Mouse (Mus musculus) natural killer cell, adult 2 months (primary cell): Measurements from ENCODE around the gene Cdc42ep1.
"Not testable (repeated sequence)": the region's sequence is repeated elsewhere in the genome, so short reads cannot be mapped to it uniquely, and the experiment has no call there.

Source experiments
- DNase-seq, 2 experiments: peaks; one replicate each; pipeline ENCODE4 v3.0.0; 2022; ENCODE audit warnings: low spot score in 2 of 2

Gene Cdc42ep1

GRCm38 (mm10) chr15:78829636-78830035 is 12.8 kb upstream of the Cdc42ep1 start:
- DNase-seq: no peak

DNA sequence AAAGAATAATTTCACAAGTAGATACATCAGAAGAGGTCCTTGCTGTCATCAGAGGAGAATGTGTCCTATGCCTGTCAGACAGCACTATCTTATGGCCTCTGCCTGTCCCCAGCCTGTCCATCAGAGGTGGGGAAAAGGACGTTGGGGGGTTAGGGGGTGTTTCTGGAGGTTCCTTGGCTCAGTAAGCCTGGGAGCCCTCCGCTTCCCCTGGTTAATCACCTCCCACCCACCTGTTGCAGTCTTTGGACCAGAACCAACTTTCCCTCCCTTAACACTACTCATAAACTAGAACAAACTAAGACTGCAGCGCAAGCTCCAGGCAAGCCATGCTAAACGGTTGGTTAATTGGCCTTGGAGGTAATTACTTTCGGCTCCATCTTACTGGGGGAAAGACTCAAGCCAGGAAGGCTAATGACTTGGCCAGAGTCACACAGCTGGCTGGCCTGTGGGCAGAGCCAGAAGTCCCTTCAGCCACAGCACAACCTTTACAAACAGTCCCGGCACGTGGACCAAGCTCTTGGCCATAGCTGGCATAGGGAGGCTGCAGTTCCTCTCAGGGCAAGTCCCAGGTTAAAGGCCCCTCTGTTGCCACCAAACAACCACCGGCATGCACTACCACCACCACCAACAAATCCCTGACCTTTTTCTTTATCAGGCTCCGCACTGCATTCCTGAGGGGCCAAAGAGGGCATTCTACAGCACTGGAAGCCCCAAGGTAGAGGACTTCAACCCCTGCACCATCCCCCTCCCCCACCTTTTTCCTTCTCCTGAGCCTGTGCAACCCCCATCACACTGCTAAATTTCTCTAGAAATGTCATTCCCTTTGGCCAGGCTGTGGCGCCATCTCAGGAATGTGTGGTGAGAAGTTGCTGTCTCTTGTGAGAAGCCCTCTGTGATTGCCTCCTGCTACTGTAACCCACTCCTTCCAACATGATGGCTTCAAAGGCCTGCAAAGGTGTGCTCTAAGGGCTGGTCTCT is 11.4 kb upstream of the Cdc42ep1 start:
- no peak for DNase-seq

DNA sequence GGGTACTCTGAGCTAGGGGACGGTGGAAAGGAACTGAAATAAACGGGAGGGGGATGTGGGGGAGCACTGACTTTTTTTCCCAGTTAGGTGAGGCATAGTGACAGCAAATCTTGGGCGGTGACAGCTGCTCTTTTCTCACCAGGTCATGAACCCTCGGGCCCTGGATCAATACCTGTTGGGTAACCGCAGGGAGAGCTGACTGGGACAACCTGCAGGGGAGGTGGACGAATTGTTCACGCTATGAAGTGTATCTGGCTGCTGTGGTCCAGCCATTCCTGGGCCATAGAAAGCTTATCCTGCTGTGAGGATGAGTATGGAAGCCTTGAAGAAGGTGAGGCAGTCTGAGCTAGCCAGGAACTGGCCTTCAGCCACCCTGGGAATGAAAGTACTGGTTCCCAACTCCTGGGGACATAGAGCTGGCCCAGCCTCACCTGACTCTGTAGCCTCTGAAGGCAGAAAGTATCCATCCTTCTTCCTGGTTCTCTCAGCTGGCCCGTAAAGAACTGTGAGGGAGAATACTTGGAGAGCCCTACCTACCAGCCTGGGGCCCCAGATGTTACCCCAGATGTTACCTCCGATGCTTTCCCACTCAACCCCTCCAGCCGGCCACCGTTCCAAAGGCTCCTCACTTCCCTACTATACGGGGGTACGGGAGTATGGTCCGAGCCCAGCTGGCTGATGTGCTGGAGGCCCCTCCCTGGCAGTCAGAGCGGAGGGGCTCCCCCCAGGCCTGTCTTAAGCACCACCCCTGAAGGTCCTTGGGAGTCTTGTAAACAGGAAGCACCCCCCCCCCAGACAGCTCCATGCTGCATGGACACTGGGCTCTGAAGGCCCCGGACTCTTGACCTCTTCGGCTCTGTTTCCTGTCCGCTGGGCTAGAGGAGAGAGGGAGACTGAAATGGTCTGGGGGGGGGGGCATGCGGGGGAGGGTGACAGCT is 10.4 kb upstream of the Cdc42ep1 start:
- DNase-seq: no peak

- DNase-seq: no peak
These were observed 9.7 kb upstream of the Cdc42ep1 start for GRCm38 (mm10) chr15:78832701-78833123.

DNA sequence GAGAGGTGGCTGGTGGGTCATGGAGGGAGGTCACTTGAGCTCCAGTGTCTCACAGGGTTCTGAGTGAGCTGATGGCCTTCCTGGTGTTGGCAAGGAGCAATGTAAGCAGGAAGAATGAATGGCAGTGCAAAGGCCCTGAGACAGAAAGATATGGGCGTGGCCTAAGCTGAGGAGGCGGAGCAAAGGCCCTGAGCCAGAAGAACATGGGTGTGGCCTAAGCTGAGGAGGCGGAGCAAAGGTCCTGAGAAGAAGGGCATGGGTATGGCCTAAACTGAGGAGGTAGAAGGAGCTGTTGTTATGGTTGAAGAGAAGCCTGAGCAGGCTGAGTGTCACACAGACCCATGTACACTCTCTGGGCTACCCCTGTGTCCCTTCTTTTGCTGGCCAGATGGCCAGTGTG is 8.8 kb upstream of the Cdc42ep1 start:
- no peak for DNase-seq

DNA sequence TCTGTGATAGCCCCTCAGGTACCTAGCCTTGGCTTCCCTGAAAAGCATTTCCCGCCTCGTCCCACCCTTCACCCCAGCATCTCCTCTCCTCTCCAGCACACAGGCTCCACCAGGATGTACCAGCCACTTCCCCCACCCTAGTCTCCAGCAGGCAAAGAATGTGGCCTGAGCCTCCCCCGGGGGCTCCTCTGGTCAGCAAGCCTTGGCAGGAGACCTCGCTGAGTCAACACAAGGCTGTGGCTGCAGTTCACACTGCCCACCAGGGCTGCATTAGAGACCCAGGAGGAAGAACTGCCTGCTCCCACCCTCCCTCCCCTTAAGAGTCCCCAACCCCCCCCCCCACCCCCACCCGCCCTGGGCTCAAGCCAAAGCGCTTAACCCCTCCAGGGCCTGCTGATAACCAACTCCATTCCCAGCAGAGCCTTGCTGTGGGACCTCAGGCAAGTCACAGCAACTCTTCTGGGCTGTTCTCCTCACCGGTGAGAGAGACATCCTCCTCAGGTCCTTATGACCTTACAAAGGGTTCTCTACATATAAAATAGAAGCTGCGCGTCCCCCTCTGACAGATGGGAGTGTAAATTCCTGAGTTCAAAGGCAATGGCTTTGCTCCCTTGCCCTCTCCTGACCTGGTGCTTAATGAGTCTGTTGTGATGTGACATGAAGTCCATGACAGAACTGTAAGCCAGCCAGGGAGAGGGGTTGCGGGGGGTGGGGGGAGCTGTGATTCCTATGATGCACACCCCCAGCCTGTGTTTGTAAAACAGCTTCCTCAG is 8.0 kb upstream of the Cdc42ep1 start:
- DNase-seq: no peak

GRCm38 (mm10) chr15:78835200-78836085 is 7.0 kb upstream of the Cdc42ep1 start:
- DNase-seq: peak; percentile 75 to 87

GRCm38 (mm10) chr15:78836086-78836621 is 6.3 kb upstream of the Cdc42ep1 start:
- DNase-seq: no peak

- DNase-seq: no peak
These were observed 2.7 kb upstream of the Cdc42ep1 start for GRCm38 (mm10) chr15:78839744-78840143.

DNA sequence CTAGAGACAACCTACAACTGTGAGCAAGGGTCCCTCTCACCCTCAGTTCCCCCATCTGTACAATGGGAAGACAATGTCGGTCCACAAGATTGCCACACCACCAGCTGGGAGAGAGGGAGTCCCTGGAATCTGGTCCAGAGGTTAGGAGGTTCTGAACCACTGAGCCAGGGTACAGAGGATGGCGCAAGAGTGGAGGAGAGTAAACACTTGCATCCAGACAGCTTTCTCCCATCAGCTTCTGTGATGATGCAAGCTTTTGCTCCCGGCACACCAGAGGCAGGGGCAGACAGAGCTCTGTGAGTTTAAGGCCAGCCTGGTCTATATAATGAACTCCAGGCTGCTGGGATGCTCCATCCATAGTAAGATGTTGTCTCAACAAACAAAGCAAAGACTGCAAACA is 2.2 kb upstream of the Cdc42ep1 start:
- no peak for DNase-seq

GRCm38 (mm10) chr15:78840751-78841150 is 1.7 kb upstream of the Cdc42ep1 start:
- no peak for DNase-seq

GRCm38 (mm10) chr15:78841161-78841790 is 1.1 kb upstream of the Cdc42ep1 start:
- DNase-seq: no peak

DNA sequence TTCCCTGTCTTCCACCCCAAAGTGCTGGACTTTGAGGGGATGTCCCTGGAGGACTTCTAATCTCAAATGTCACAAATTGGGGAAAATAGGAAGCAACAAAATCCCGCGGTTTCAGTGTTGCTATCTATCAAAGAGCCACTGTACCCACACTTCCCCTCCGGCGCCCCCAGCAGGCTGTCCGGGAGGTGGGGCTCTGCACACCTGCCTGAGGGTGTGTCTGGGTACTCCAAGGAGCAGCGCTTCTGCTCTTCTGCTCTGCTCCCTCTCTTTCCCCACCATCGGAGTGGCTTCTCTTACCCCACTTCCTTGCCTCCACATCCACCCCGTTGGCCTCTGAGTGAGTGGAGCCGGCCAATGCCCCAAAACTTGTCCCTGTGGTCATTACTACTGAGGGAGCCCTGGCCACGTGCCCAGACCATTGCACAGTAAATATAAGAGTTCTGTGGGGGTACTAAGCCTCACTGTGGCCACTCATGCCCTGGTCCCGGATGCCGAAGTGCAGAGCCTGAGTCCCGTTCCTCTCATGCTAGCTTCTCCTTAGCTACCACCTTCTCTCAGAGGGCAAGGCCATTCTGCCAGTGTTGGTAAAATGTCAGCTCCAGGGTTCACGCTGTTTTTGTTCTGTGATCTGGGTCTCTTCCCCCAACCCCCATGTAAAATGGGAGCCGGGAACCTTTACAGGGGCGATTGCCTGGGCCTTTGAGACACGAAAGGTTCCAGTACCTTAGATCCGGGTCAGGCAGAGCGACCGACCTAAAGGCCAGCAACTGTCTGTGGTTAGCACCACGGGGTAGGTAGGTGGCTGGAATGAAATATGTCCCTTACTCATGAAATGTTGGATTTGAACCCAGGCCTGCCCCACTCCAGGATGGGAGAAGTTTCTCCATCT is 1.4 kb downstream of the Cdc42ep1 start:
- no peak for DNase-seq

- DNase-seq: no peak
These were observed 2.4 kb downstream of the Cdc42ep1 start for GRCm38 (mm10) chr15:78844791-78845190.

- DNase-seq: no peak
These were observed 2.9 kb downstream of the Cdc42ep1 start for GRCm38 (mm10) chr15:78845321-78845720.

GRCm38 (mm10) chr15:78845867-78846266 is 3.4 kb downstream of the Cdc42ep1 start:
- no peak for DNase-seq

DNA sequence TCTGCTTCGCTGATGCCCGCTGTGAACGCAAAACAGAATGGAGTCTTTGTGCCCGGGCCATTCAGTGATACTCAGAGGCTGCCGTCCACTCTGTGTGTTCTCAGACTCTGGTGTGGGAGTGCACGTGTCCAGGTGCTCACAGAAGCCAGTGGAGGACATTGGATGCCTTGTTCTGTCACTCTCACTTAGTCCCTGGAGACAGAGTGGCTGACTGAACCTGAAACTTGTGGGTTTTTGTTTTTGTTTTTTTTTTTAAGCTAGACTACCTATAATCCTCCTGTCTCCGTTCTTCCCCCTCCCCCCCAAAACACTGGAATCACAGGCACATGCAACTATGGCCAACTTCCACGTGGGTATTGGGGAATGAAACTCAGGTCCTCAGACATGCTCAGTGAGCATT is 3.9 kb downstream of the Cdc42ep1 start:
- no peak for DNase-seq

DNA sequence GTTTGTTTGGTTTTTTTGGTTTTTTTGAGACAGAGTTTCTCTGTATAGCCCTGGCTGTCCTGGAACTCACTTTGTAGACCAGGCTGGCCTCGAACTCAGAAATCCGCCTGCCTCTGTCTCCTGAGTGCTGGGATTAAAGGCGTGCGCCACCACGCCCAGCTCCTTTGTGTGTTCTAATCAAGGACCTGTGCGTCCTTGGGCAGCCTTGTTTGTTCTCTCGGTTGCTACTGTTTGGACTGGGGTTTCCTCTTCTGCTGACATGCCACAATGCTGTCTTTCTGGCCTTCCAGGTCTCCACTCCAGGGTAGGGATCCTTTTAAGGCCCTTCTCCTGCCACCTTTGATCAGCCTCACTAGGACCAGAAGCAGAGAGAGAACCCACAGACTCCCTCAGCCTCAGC is 4.4 kb downstream of the Cdc42ep1 start:
- DNase-seq: not testable (repeated sequence)

DNA sequence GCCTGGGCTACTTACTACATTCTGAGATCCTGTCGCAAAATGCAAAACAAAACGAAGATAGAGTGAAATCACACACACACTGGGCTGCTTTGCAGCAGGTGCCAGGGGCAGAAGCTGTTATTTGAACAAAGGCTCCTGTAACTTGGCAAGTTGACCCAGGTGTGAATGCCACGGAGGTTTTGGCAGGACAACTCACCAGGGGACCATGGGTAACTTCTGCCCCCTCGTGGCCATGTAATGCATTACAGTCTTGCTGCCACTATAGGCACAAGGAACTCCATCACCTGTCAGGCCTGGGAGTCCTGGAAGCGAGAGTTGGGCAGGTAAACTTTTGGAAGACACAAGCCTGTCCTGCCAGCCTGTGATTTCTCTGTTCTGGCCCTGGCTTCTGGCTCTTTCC is 6.0 kb downstream of the Cdc42ep1 start:
- peak; percentile 84 to 85 for DNase-seq
